Mouse (Mus musculus) testis, adult 2 months (tissue): ENCODE measurements around the gene Fam120a. TPM values are rescaled to one million over a fixed set of nuclear protein-coding genes. Genes with fewer than 3 reads are reported as not detected.

ENCODE experiments used
- H3K27ac ChIP-seq: fragments of 200-500 bp; 2 replicates; pipeline ENCODE4 v1.5.1; 2012; ENCODE audit warnings: low read depth, low read length; ENCODE audit not compliant: control insufficient read depth, insufficient read depth
- H3K27me3 ChIP-seq: fragments of 200-500 bp; 2 replicates; pipeline ENCODE4 v1.6.1; 2012; ENCODE audit warnings: mild to moderate bottlenecking, low read length, moderate library complexity; ENCODE audit not compliant: control insufficient read depth, insufficient read depth
- H3K36me3 ChIP-seq: fragments of 200-500 bp; 2 replicates; pipeline ENCODE4 v1.6.1; 2012; ENCODE audit warnings: mild to moderate bottlenecking, low read length; ENCODE audit not compliant: control insufficient read depth, insufficient read depth
- H3K4me1 ChIP-seq: fragments of 200-500 bp; 2 replicates; pipeline ENCODE4 v1.6.1; 2012; ENCODE audit warnings: low read length; ENCODE audit not compliant: control insufficient read depth, insufficient read depth
- H3K4me3 ChIP-seq: fragments of 200-500 bp; 2 replicates; pipeline ENCODE4 v1.5.1; 2012; ENCODE audit warnings: low read depth, mild to moderate bottlenecking, low read length, moderate library complexity, mixed read lengths; ENCODE audit not compliant: control insufficient read depth
- CTCF ChIP-seq: fragments of 200-500 bp; IDR thresholded peaks from 2 replicates; pipeline ENCODE4 v1.5.1; 2012; ENCODE audit warnings: low read depth, mild to moderate bottlenecking, inconsistent platforms, low read length, moderate library complexity; ENCODE audit not compliant: control insufficient read depth, insufficient read depth, insufficient replicate concordance
- POLR2A ChIP-seq: fragments of 200-500 bp; IDR thresholded peaks from 2 replicates; pipeline ENCODE4 v1.6.1; 2012; ENCODE audit warnings: low read depth, mild to moderate bottlenecking, inconsistent platforms, low read length, moderate library complexity; ENCODE audit not compliant: control insufficient read depth
- polyA plus RNA-seq: library from polyadenylated mRNA; depleted of rRNA; stranded (reverse); fragments of >200 nt; gene quantifications from 2 replicates; pipeline ENCODE4 v1.2.3, GENCODE M21; 2012

Fam120a gene
- polyA plus RNA-seq, 1 experiment, result 10.8 TPM

DNA sequence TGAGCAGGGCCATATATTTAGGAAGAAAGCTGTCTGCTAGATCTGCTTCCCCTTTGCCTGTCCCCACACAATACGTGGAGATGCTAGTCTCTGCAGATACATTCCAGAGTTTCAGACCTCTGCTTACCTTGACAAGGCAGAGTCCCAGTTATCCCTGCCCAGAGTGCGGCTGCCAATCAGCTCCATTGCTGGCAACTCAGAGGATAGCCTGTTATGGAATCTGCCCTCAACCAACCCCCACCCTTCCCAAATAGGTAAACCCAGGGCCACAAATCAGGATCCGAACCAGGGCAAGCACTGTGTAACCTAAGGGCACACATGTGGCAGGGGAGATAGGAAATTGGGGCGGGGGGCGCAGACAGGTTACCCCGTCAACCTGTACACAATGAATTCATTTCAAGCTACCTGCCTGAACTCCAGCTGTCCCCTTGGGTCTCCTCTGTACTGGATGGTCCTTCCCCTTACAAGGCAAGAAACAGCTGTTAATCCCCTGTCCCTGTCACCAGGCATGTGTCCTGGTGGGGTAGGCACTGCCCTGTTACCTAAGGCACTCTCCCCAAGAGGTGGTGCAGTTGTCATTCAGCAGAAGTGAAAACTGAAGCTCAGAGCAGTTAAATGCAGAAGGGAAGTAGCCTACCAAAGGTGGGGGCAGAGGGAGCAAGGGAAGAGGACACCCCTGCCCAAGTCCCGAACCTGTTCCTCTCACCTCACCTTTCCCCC is 95.8 kb downstream of the Fam120a start:
- Histone ChIP-seq H3K27me3 (no peaks in the 10 kb centered on the region), H3K36me3 (no peaks in the 10 kb centered on the region), H3K27ac (no peak overlapping the region), H3K4me1 (peaks cover 10% of the 10 kb centered on the region), H3K4me3 (no peak overlapping the region; the same call in 1 of the 2 replicates)
- no peak for TF ChIP-seq CTCF
- TF ChIP-seq POLR2A, result no peak

DNA sequence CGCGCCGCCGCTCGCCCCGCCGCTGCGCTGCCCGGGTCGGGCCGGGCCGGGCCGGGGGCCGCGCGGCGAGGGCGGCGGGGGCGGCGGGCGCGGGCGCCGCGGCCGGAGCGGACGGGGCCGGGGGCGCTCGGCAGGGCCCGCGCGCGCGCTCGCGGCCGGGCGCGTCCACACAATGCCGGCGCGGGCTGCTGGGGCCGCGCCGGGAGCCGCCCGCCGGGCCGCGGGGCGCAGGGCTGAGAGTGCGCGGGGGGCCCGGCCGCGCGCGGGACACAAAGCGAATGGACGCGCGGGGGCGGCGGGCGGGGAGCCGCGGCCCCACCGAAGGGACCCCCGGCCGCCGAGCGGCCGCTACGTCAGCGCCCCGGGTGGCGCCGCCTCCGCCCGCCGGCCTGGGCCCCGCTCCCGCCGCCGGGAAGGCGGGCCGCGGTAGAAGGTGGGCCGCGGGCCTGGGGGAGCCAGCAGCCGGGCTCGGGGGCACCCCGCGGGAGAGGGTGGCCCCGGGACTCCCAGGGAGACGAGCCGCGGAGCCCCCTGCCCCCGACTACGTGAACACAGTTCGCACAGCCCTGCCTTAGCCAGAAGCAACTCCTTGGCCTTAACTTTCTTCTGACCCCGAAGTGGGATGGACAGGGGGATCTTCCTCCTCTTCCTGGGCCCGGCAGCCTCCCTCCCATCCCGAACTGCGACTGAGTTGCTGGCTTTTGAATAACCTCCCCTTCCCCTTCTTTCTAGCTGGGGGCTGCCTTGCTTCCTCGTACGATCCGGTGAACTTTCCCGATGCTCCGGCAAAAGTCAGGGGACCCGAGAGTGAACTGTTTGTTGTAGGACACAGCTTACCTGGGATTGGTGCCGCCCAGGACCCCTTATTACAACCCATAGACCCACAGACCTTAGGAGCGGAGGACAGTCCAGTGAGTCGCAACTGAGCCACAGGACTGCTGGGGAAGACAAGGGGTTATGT is 96.8 kb downstream of the Fam120a start, which contains the start of gene Phf2:
Phf2 (minus strand) TSS at position 349 of the 961 bp plus-strand sequence.
- TF ChIP-seq POLR2A (no peak), CTCF (no peak)
- Histone ChIP-seq H3K36me3 (no peaks in the 10 kb centered on the region), H3K27me3 (no peaks in the 10 kb centered on the region), H3K4me1 (peaks cover 10% of the 10 kb centered on the region), H3K4me3 (peak within 1 kb of the TSS; percentile 89), H3K27ac (0 out of 2 replicates have a peak within 1 kb of the TSS, but pooled peaks have one; percentile 7)

GRCm38 (mm10) chr13:48869950-48870770 is 97.7 kb downstream of the Fam120a start:
- peak overlapping the region; percentile 89 for H3K4me3 ChIP-seq
- no peaks in the 10 kb centered on the region for H3K36me3 ChIP-seq
- peaks cover 10% of the 10 kb centered on the region for H3K4me1 ChIP-seq
- no peak overlapping the region for H3K27ac ChIP-seq
- TF ChIP-seq POLR2A (no peak), CTCF (no peak)
- no peaks in the 10 kb centered on the region for H3K27me3 ChIP-seq

DNA sequence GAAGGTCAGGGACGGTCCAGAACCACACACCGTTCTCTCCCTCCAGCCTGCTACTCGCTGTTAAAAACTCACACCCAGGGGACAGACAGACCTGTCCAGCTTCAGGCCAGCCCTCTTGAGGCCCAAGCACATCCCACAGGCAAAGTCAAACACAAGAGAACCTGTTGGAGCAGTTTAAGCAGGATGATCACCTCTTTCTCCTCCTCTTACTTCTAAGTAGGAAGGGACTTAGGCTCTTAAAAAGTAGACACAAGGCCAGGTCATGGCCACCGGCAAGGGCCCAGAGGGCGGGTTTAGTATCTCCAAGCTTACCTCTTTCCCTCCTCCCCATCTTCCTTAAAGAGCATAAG is 98.2 kb downstream of the Fam120a start:
- no peak overlapping the region for H3K27ac ChIP-seq
- H3K4me1 ChIP-seq, result peaks cover 10% of the 10 kb centered on the region

GRCm38 (mm10) chr13:48869088-48869487 is 98.7 kb downstream of the Fam120a start:
- no peak overlapping the region for H3K4me3 ChIP-seq
- H3K36me3 ChIP-seq, result no peaks in the 10 kb centered on the region
- no peaks in the 10 kb centered on the region for H3K27me3 ChIP-seq
- H3K4me1 ChIP-seq, result peaks cover 10% of the 10 kb centered on the region
- H3K27ac ChIP-seq, result no peak overlapping the region
- TF ChIP-seq POLR2A (no peak), CTCF (no peak)

More for the DNA sequence above, 98.2 kb downstream of the Fam120a start:
- no peaks in the 10 kb centered on the region for H3K27me3 ChIP-seq
- H3K36me3 ChIP-seq, result no peaks in the 10 kb centered on the region
- peak overlapping the region; percentile 89 for H3K4me3 ChIP-seq
- TF ChIP-seq CTCF (no peak), POLR2A (no peak)

- Histone ChIP-seq H3K4me1 (peaks cover 4% of the 10 kb centered on the region), H3K27me3 (no peaks in the 10 kb centered on the region), H3K4me3 (no peak overlapping the region), H3K36me3 (no peaks in the 10 kb centered on the region), H3K27ac (no peak overlapping the region)
- TF ChIP-seq CTCF (no peak), POLR2A (no peak)
These were observed 103.0 kb downstream of the Fam120a start for GRCm38 (mm10) chr13:48864673-48865356.
